Mouse (Mus musculus): ENCODE results near the gene Gm37240. TPM values are rescaled to one million over a fixed set of nuclear protein-coding genes. Genes with fewer than 3 reads are reported as not detected.
A peak's percentile ranks its signal among the peaks of the same experiment; 100 is the strongest.
"Not testable (repeated sequence)": the region's sequence is repeated elsewhere in the genome, so short reads cannot be mapped to it uniquely, and the experiment has no call there.

Gene Gm37240
- polyA plus RNA-seq, 1 experiment from 2014 or later = 0.52 TPM

GRCm38 (mm10) chr3:85573216-85573863 is 314.0 kb downstream of the Gm37240 start:
- Histone ChIP-seq H3K4me2 (replicated peaks; ENCODE audit: low read depth, low read length) (peak overlapping the region; percentile 26), H3K4me3 (ENCODE audit: low read depth, low read length) (peak overlapping the region; percentile 15; the same call in 1 of the 2 replicates), H3K27me3 (ENCODE audit: control insufficient read depth, insufficient read depth, low read length) (no peaks in the 10 kb centered on the region), H3K9ac (ENCODE audit: low read depth, low read length) (no peak overlapping the region), H3K4me1 (replicated peaks; ENCODE audit: control insufficient read depth, insufficient read depth, low read length) (no peaks in the 10 kb centered on the region), H3K9me3 (ENCODE audit: control insufficient read depth, low read length) (no peaks in the 10 kb centered on the region), H3K36me3 (ENCODE audit: control insufficient read depth, insufficient read depth, low read length) (no peaks in the 10 kb centered on the region), H3K27ac (ENCODE audit: low read depth, low read length) (no peak overlapping the region)
- ATAC-seq (ENCODE audit: low FRiP score) = no peak; the same call in 1 of the 2 replicates
- no peak for DNase-seq (ENCODE audit: low spot score)
- 26% methylated on average over 6 of the region's 6 CpGs for WGBS

DNA sequence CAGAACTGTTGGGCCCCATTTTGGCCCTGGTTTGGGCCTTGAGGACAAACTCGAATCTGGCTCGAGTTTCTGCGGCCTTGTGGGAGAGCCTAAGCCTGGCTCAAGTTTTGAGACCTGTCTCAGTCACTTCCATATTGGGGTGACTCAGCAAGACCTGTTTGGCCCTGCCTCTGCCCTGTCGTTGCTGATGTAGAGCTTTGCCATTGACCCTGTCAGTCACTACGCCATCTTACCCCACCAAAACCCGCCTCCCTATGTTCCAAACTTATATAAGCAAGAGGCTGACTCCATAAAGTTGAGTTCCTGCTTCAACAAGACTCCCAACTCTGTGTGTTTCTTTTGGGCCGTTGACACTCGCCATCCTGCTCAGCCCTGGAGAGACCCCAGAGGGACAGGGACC is 314.8 kb downstream of the Gm37240 start:
- not testable (repeated sequence) for H3K9ac ChIP-seq (ENCODE audit: low read depth, low read length); DNase-seq (ENCODE audit: low spot score); H3K4me3 ChIP-seq (ENCODE audit: low read depth, low read length); H3K4me2 ChIP-seq (replicated peaks; ENCODE audit: low read depth, low read length); ATAC-seq (ENCODE audit: low FRiP score); H3K27me3 ChIP-seq (ENCODE audit: control insufficient read depth, insufficient read depth, low read length); H3K36me3 ChIP-seq (ENCODE audit: control insufficient read depth, insufficient read depth, low read length); H3K4me1 ChIP-seq (replicated peaks; ENCODE audit: control insufficient read depth, insufficient read depth, low read length); H3K27ac ChIP-seq (ENCODE audit: low read depth, low read length); H3K9me3 ChIP-seq (ENCODE audit: control insufficient read depth, low read length)
- WGBS = 91% methylated on average over 8 of the region's 8 CpGs

DNA sequence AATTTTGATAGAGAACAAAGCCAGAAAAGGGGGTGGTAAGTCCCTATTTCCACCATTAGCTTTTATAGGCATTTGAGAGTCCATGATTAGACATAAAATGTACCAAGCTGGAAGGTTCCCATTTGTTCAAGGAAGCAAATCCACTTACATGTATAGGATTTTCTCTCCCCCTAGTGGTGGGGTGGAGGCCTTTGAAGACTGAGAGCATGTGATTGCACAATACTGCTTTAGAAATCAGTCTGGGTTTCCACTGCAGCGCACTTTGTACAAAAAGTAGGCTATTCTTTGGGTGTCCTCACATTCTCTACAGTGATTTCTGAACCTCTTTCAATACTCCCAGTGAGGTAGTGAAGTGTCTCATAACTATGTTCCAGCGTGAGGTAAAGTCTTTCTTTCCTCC is 316.0 kb downstream of the Gm37240 start:
- Histone ChIP-seq H3K27me3 (ENCODE audit: control insufficient read depth, insufficient read depth, low read length) (no peaks in the 10 kb centered on the region), H3K4me2 (replicated peaks; ENCODE audit: low read depth, low read length) (no peak overlapping the region), H3K9me3 (ENCODE audit: control insufficient read depth, low read length) (no peaks in the 10 kb centered on the region), H3K4me3 (ENCODE audit: low read depth, low read length) (no peak overlapping the region), H3K36me3 (ENCODE audit: control insufficient read depth, insufficient read depth, low read length) (no peaks in the 10 kb centered on the region), H3K27ac (ENCODE audit: low read depth, low read length) (no peak overlapping the region), H3K4me1 (replicated peaks; ENCODE audit: control insufficient read depth, insufficient read depth, low read length) (no peaks in the 10 kb centered on the region), H3K9ac (ENCODE audit: low read depth, low read length) (no peak overlapping the region)
- WGBS = 68% methylated on average over 2 of the region's 2 CpGs
- no peak for ATAC-seq (ENCODE audit: low FRiP score)
- peak; percentile 73 for DNase-seq (ENCODE audit: low spot score)

- no peaks in the 10 kb centered on the region for H3K27me3 ChIP-seq (ENCODE audit: control insufficient read depth, insufficient read depth, low read length)
- no peaks in the 10 kb centered on the region for H3K9me3 ChIP-seq (ENCODE audit: control insufficient read depth, low read length)
- DNase-seq (ENCODE audit: low spot score) (no peak), ATAC-seq (ENCODE audit: low FRiP score) (no peak)
- H3K9ac ChIP-seq (ENCODE audit: low read depth, low read length) = no peak overlapping the region
- H3K4me3 ChIP-seq (ENCODE audit: low read depth, low read length) = no peak overlapping the region
- 43% methylated on average over 2 of the region's 2 CpGs for WGBS
- H3K36me3 ChIP-seq (ENCODE audit: control insufficient read depth, insufficient read depth, low read length) = no peaks in the 10 kb centered on the region
- H3K4me2 ChIP-seq (replicated peaks; ENCODE audit: low read depth, low read length) = no peak overlapping the region
- H3K27ac ChIP-seq (ENCODE audit: low read depth, low read length) = no peak overlapping the region
- no peaks in the 10 kb centered on the region for H3K4me1 ChIP-seq (replicated peaks; ENCODE audit: control insufficient read depth, insufficient read depth, low read length)
These were observed 322.7 kb downstream of the Gm37240 start for GRCm38 (mm10) chr3:85564603-85565002.

DNA sequence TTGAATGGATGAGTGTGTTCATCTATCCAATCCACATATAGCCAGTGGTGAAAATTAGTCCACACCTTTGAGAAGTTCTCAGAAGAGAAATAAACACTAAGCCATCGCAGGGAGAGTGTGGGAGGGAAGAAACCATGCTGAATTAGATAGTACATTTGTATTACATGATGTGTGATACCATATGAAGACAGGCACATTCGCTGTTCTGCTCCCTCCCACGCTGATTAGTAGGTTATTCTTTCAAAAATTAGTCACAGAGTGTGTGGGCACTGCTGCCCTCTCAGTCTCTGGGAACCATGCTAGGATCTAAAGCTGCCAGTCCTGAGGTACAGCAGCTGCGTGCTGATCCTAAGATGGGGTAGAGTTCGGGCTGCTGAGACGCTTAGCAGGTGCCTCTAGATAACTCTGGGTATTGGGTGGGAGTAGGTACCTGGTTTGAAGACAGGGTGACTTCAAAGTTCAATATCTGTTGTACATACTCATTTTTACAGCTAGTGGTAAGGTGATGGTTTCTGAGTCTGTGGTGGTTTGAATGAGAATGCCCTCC is 333.5 kb downstream of the Gm37240 start:
- H3K4me1 ChIP-seq (replicated peaks; ENCODE audit: control insufficient read depth, insufficient read depth, low read length) = no peaks in the 10 kb centered on the region
- DNase-seq (ENCODE audit: low spot score) = no peak
- H3K4me3 ChIP-seq (ENCODE audit: low read depth, low read length) = no peak overlapping the region
- no peak overlapping the region for H3K27ac ChIP-seq (ENCODE audit: low read depth, low read length)
- H3K27me3 ChIP-seq (ENCODE audit: control insufficient read depth, insufficient read depth, low read length) = no peaks in the 10 kb centered on the region
- ATAC-seq (ENCODE audit: low FRiP score) = no peak
- no peak overlapping the region for H3K4me2 ChIP-seq (replicated peaks; ENCODE audit: low read depth, low read length)
- H3K36me3 ChIP-seq (ENCODE audit: control insufficient read depth, insufficient read depth, low read length) = no peaks in the 10 kb centered on the region
- WGBS = 85% methylated on average over 6 of the region's 6 CpGs
- H3K9ac ChIP-seq (ENCODE audit: low read depth, low read length) = no peak overlapping the region
- no peaks in the 10 kb centered on the region for H3K9me3 ChIP-seq (ENCODE audit: control insufficient read depth, low read length)

DNA sequence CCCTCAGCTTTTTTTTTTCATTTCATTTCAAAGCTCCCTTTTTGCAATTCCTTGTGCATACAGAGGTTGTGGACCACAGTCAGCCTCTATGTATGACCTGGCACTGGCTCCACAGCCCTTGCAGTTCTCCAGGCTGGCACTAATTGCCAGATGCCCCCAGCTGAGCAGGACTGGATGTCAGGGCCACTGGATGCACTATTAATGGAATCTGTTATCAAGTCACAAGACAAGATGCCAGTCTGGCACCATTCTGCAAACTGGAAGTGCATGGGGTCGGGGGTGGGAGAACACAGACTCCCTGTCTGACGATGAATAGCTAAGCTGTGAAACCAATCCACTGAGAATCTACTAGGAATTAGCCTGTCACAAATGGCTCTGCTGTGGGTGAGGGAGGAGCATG is 336.0 kb downstream of the Gm37240 start:
- no peak overlapping the region for H3K4me3 ChIP-seq (ENCODE audit: low read depth, low read length)
- WGBS = 82% methylated on average over 2 of the region's 2 CpGs
- H3K27me3 ChIP-seq (ENCODE audit: control insufficient read depth, insufficient read depth, low read length) = no peaks in the 10 kb centered on the region
- H3K9ac ChIP-seq (ENCODE audit: low read depth, low read length) = no peak overlapping the region
- no peaks in the 10 kb centered on the region for H3K4me1 ChIP-seq (replicated peaks; ENCODE audit: control insufficient read depth, insufficient read depth, low read length)
- ATAC-seq (ENCODE audit: low FRiP score) (no peak), DNase-seq (ENCODE audit: low spot score) (no peak)
- H3K27ac ChIP-seq (ENCODE audit: low read depth, low read length) = no peak overlapping the region
- no peak overlapping the region for H3K4me2 ChIP-seq (replicated peaks; ENCODE audit: low read depth, low read length)
- no peaks in the 10 kb centered on the region for H3K36me3 ChIP-seq (ENCODE audit: control insufficient read depth, insufficient read depth, low read length)
- no peaks in the 10 kb centered on the region for H3K9me3 ChIP-seq (ENCODE audit: control insufficient read depth, low read length)

DNA sequence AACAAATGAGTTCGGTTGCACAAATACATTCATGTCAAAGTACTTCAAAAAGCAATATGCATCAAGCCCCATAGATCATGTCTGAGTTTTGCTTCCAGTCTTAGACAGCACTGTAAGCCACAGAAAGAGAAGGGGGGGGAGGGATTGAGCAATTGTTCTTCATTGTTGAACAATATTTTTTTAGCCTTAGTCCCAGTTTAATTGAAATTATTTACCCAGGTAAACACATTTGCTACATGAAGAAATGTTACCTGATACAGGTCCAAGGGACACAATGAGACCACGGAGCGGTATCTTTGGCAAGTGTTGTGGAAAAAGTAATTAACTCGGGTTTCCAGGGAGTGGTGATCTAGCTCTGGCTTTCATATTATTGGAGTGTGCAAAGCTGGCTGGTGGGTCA is 337.0 kb downstream of the Gm37240 start:
- Histone ChIP-seq H3K4me3 (ENCODE audit: low read depth, low read length) (no peak overlapping the region), H3K27me3 (ENCODE audit: control insufficient read depth, insufficient read depth, low read length) (no peaks in the 10 kb centered on the region), H3K9ac (ENCODE audit: low read depth, low read length) (no peak overlapping the region), H3K9me3 (ENCODE audit: control insufficient read depth, low read length) (no peaks in the 10 kb centered on the region), H3K4me2 (replicated peaks; ENCODE audit: low read depth, low read length) (no peak overlapping the region), H3K27ac (ENCODE audit: low read depth, low read length) (no peak overlapping the region), H3K4me1 (replicated peaks; ENCODE audit: control insufficient read depth, insufficient read depth, low read length) (no peaks in the 10 kb centered on the region), H3K36me3 (ENCODE audit: control insufficient read depth, insufficient read depth, low read length) (no peaks in the 10 kb centered on the region)
- DNase-seq (ENCODE audit: low spot score) (no peak), ATAC-seq (ENCODE audit: low FRiP score) (no peak)
- 93% methylated on average over 4 of the region's 4 CpGs for WGBS

DNA sequence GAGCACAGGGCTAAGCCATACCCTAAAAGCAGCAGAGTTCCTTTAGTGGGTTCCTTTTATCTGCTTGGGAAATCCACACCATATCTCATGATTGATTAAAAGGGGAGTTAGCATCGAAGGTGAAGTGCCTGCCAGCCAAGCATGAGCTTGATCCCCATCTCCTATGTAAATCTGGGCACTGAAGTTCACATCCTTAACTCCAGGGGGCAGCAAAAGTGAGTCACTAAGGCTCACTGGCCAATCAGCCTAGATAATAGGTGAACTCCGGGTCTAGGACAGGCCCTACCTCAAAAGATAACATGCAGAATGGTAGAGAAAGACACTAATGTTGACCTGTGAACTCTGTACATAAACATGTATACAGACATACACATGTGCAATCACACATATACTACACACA is 343.7 kb downstream of the Gm37240 start:
- Histone ChIP-seq H3K4me1 (replicated peaks; ENCODE audit: control insufficient read depth, insufficient read depth, low read length) (no peaks in the 10 kb centered on the region), H3K4me2 (replicated peaks; ENCODE audit: low read depth, low read length) (no peak overlapping the region), H3K9ac (ENCODE audit: low read depth, low read length) (no peak overlapping the region), H3K36me3 (ENCODE audit: control insufficient read depth, insufficient read depth, low read length) (no peaks in the 10 kb centered on the region), H3K4me3 (ENCODE audit: low read depth, low read length) (no peak overlapping the region), H3K27ac (ENCODE audit: low read depth, low read length) (no peak overlapping the region), H3K27me3 (ENCODE audit: control insufficient read depth, insufficient read depth, low read length) (no peaks in the 10 kb centered on the region), H3K9me3 (ENCODE audit: control insufficient read depth, low read length) (no peaks in the 10 kb centered on the region)
- ATAC-seq (ENCODE audit: low FRiP score) (no peak), DNase-seq (ENCODE audit: low spot score) (peak; percentile 48)
- 65% methylated on average over 2 of the region's 2 CpGs for WGBS

GRCm38 (mm10) chr3:85542765-85543164 is 344.6 kb downstream of the Gm37240 start:
- Histone ChIP-seq H3K4me1 (replicated peaks; ENCODE audit: control insufficient read depth, insufficient read depth, low read length) (no peaks in the 10 kb centered on the region), H3K36me3 (ENCODE audit: control insufficient read depth, insufficient read depth, low read length) (no peaks in the 10 kb centered on the region), H3K9me3 (ENCODE audit: control insufficient read depth, low read length) (no peaks in the 10 kb centered on the region), H3K4me3 (ENCODE audit: low read depth, low read length) (no peak overlapping the region), H3K27me3 (ENCODE audit: control insufficient read depth, insufficient read depth, low read length) (no peaks in the 10 kb centered on the region), H3K4me2 (replicated peaks; ENCODE audit: low read depth, low read length) (no peak overlapping the region), H3K27ac (ENCODE audit: low read depth, low read length) (no peak overlapping the region), H3K9ac (ENCODE audit: low read depth, low read length) (no peak overlapping the region)
- ATAC-seq (ENCODE audit: low FRiP score) (no peak), DNase-seq (ENCODE audit: low spot score) (no peak)
- WGBS = 71% methylated on average over 3 of the region's 3 CpGs

Measured in hindbrain, embryonic 11.5 days (tissue).